Mouse (Mus musculus): ENCODE measurements around the gene Arid3c.
"Not testable (repeated sequence)": the region's sequence is repeated elsewhere in the genome, so short reads cannot be mapped to it uniquely, and the experiment has no call there.

DNA sequence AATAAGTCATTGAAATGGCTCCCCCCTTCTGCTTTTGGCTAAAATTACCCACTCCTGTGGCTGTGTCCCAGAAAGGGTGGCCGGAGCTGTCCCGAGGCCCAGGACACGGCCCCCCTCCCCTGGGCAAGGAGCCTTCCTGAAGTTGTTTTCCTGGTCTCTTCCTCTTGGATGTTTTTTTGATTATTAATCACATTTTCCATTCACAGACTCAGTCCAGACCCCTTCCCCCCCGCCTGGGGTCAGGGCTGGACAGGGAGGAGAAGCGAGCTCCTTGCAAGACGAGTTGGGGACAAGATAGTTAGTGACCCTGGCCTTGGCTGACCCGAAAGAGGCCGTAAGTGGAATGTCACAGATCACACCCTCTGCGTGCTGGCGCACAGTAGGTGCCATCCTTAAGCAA is 31.2 kb downstream of the Arid3c start, which contains the start of gene Il11ra1:
- TF ChIP-seq CTCF, EP300 (IDR thresholded peaks at IDR 0.05; ENCODE audit: low read depth): not testable (repeated sequence)

All from heart, postnatal 0 days (tissue).